Mouse (Mus musculus) megakaryocyte, embryonic 14.5 days (primary cell): ENCODE data around the gene Ubxn11.

Source experiments
- FLI1 ChIP-seq: IDR thresholded peaks from 2 replicates; pipeline ENCODE4 v1.6.1; 2012; ENCODE audit warnings: low read length, inconsistent platforms, mixed read lengths
- GATA1 ChIP-seq: IDR thresholded peaks from 3 replicates; pipeline ENCODE4 v1.6.1; 2012; ENCODE audit warnings: mixed read lengths, low read length, inconsistent platforms, borderline replicate concordance

- TF ChIP-seq GATA1 (no peak), FLI1 (no peak)
Measured at GRCm38 (mm10) chr4:134068793-134069580, 33.4 kb upstream of the Ubxn11 start.
